Comparison of ENCODE assay signal across 14 mouse cellular contexts in genomic region chr2:30920216-30920615, GRCm38 (mm10). TPM values are rescaled to one million over a fixed set of nuclear protein-coding genes. Genes with fewer than 3 reads are reported as not detected.
A peak's percentile ranks its signal among the peaks of the same experiment; 100 is the strongest.
DNase-seq lines count a peak whose midpoint lies in the region; ATAC-seq lines count a peak whose summit lies in the region.
"Had no signal": no experiment of that assay in that cellular context is flagged by ENCODE, and none has a peak within 500 bp of the region (broad histone marks: within the 10 kb centered on the region; RNA-seq: fewer than 3 reads in every experiment).

No protein-coding gene starts in this region.

- no peak overlapping the region for H3K4me2 ChIP-seq in heart, embryonic 11.5 days
- H3K4me2 ChIP-seq in intestine, embryonic 15.5 days (replicated peaks) = no peak overlapping the region
- H3K4me2 ChIP-seq in kidney, embryonic 14.5 days (replicated peaks; ENCODE audit: low read depth, low read length) = no peak overlapping the region
- H3K4me2 ChIP-seq: forebrain, embryonic 15.5 days; liver, embryonic 12.5 days had no signal

- no peak for ATAC-seq in heart, embryonic 11.5 days (replicated peaks; ENCODE audit: insufficient number of reproducible peaks, low FRiP score, low TSS enrichment)
- ATAC-seq in intestine, embryonic 15.5 days = peak; percentile 86
- no peak for ATAC-seq in kidney, embryonic 14.5 days (ENCODE audit: low FRiP score, low TSS enrichment)
- ATAC-seq: activated CD4-positive, CD25-positive, alpha-beta regulatory T cell, adult 4 months; forebrain, embryonic 15.5 days; liver, embryonic 12.5 days had no signal

- no peaks in the 10 kb centered on the region for H3K27me3 ChIP-seq in heart, embryonic 10.5 days (ENCODE audit: insufficient read depth, poor library complexity, severe bottlenecking)
- no peaks in the 10 kb centered on the region for H3K27me3 ChIP-seq in heart, embryonic 11.5 days (ENCODE audit: control insufficient read depth, insufficient read depth, low read length)
- no peaks in the 10 kb centered on the region for H3K27me3 ChIP-seq in intestine, embryonic 15.5 days (replicated peaks)
- H3K27me3 ChIP-seq in kidney, embryonic 14.5 days (ENCODE audit: control insufficient read depth, insufficient read depth, low read length) = no peaks in the 10 kb centered on the region
- H3K27me3 ChIP-seq: forebrain, embryonic 15.5 days had no signal

- WGBS in heart, embryonic 10.5 days = 46% methylated on average over 7 of the region's 7 CpGs
- 41% methylated on average over 7 of the region's 7 CpGs for WGBS in heart, embryonic 11.5 days (ENCODE audit: insufficient replicate concordance)
- 34% methylated on average over 7 of the region's 7 CpGs for WGBS in intestine, embryonic 15.5 days
- 75% methylated on average over 7 of the region's 7 CpGs for WGBS in kidney, embryonic 14.5 days

- DNase-seq in heart, embryonic 10.5 days (ENCODE audit: low spot score) = no peak
- peak; percentile 75 for DNase-seq in urinary bladder, postnatal 14 days (ENCODE audit: low spot score)
- DNase-seq in urinary bladder, adult 2 months (ENCODE audit: low spot score) = no peak
- DNase-seq in cerebellum, adult 9-11 months = no peak
- DNase-seq in ovary, postnatal 36 days (ENCODE audit: low spot score) = no peak
- DNase-seq: cerebellum, adult 11 months; heart, postnatal 14 days; kidney, adult 18-20 months had no signal

- H3K4me3 ChIP-seq in heart, embryonic 10.5 days = no peak overlapping the region
- H3K4me3 ChIP-seq in heart, embryonic 11.5 days (ENCODE audit: low read depth, low read length) = no peak overlapping the region
- no peak overlapping the region for H3K4me3 ChIP-seq in intestine, embryonic 15.5 days (replicated peaks)
- H3K4me3 ChIP-seq in kidney, embryonic 14.5 days (ENCODE audit: low read length) = no peak overlapping the region
- H3K4me3 ChIP-seq: forebrain, embryonic 15.5 days; liver, embryonic 12.5 days had no signal

- H3K4me1 ChIP-seq in heart, embryonic 10.5 days = peaks cover 28% of the 10 kb centered on the region
- peaks cover 24% of the 10 kb centered on the region for H3K4me1 ChIP-seq in heart, embryonic 11.5 days (ENCODE audit: control insufficient read depth, insufficient read depth, low read length)
- peaks cover 13% of the 10 kb centered on the region; the same call in 1 of the 2 replicates for H3K4me1 ChIP-seq in intestine, embryonic 15.5 days (replicated peaks)
- H3K4me1 ChIP-seq in kidney, embryonic 14.5 days (ENCODE audit: control insufficient read depth, insufficient read depth, low read length) = no peaks in the 10 kb centered on the region
- H3K4me1 ChIP-seq: forebrain, embryonic 15.5 days had no signal

- H3K27ac ChIP-seq in heart, embryonic 10.5 days = 0 out of 2 replicates have a peak overlapping the region, but pooled peaks have one; percentile 29
- H3K27ac ChIP-seq in heart, embryonic 11.5 days (ENCODE audit: low read depth, low read length) = no peak overlapping the region
- no peak overlapping the region for H3K27ac ChIP-seq in intestine, embryonic 15.5 days
- no peak overlapping the region for H3K27ac ChIP-seq in kidney, embryonic 14.5 days (ENCODE audit: low read depth, low read length)
- H3K27ac ChIP-seq: forebrain, embryonic 15.5 days; liver, embryonic 12.5 days had no signal

- H3K9ac ChIP-seq in heart, embryonic 11.5 days (ENCODE audit: low read depth, low read length) = no peak overlapping the region
- no peak overlapping the region for H3K9ac ChIP-seq in intestine, embryonic 15.5 days
- H3K9ac ChIP-seq in kidney, embryonic 14.5 days (ENCODE audit: low read depth, low read length) = no peak overlapping the region
- H3K9ac ChIP-seq: forebrain, embryonic 15.5 days; liver, embryonic 12.5 days had no signal

- no peaks in the 10 kb centered on the region for H3K9me3 ChIP-seq in heart, embryonic 10.5 days
- no peaks in the 10 kb centered on the region for H3K9me3 ChIP-seq in heart, embryonic 11.5 days (replicated peaks; ENCODE audit: control insufficient read depth, low read length)
- no peaks in the 10 kb centered on the region for H3K9me3 ChIP-seq in intestine, embryonic 15.5 days
- no peaks in the 10 kb centered on the region for H3K9me3 ChIP-seq in kidney, embryonic 14.5 days (ENCODE audit: control insufficient read depth, low read length)
- H3K9me3 ChIP-seq: forebrain, embryonic 15.5 days; liver, embryonic 12.5 days had no signal

- no peaks in the 10 kb centered on the region for H3K36me3 ChIP-seq in heart, embryonic 10.5 days
- no peaks in the 10 kb centered on the region for H3K36me3 ChIP-seq in heart, embryonic 11.5 days (ENCODE audit: control insufficient read depth, insufficient read depth, low read length)
- no peaks in the 10 kb centered on the region for H3K36me3 ChIP-seq in intestine, embryonic 15.5 days
- no peaks in the 10 kb centered on the region for H3K36me3 ChIP-seq in kidney, embryonic 14.5 days (ENCODE audit: control insufficient read depth, insufficient read depth, low read length)
- H3K36me3 ChIP-seq: forebrain, embryonic 15.5 days; liver, embryonic 12.5 days had no signal

RNA-seq across cellular contexts. Expression of gene Ptges, which starts 9.4 kb away (rescaled TPM):
- 4.2 and 6.1 TPM in 2 replicates for polyA plus RNA-seq in heart, embryonic 10.5 days (2016; fragmentation: Nextera tagmentation; extraction: Ambion mirVana)
- 3.1 and 3.6 TPM in 2 replicates for polyA plus RNA-seq in heart, embryonic 11.5 days (2014; fragmentation: Nextera tagmentation; extraction: Ambion mirVana)
- polyA plus RNA-seq in urinary bladder, adult 2 months (2012; rRNA removed) = 64.8 and 69.3 TPM in 2 replicates
- 2.8 and 4.3 TPM in 2 replicates for polyA plus RNA-seq in intestine, embryonic 15.5 days (2015; fragmentation: Nextera tagmentation; extraction: Ambion mirVana)
- polyA plus RNA-seq in kidney, embryonic 14.5 days (2014; fragmentation: Nextera tagmentation; extraction: Ambion mirVana) = 6.1 and 7.2 TPM in 2 replicates

RNA-seq across cellular contexts. Expression of gene Tor1b, which starts 32.5 kb away (rescaled TPM):
- 24.6 and 25.4 TPM in 2 replicates for polyA plus RNA-seq in heart, embryonic 10.5 days (2016; fragmentation: Nextera tagmentation; extraction: Ambion mirVana)
- 23.3 and 23.7 TPM in 2 replicates for polyA plus RNA-seq in heart, embryonic 11.5 days (2014; fragmentation: Nextera tagmentation; extraction: Ambion mirVana)
- polyA plus RNA-seq in urinary bladder, adult 2 months (2012; rRNA removed) = 45.0 and 47.1 TPM in 2 replicates
- 22.4 and 25.4 TPM in 2 replicates for polyA plus RNA-seq in intestine, embryonic 15.5 days (2015; fragmentation: Nextera tagmentation; extraction: Ambion mirVana)
- 31.0 and 39.3 TPM in 2 replicates for polyA plus RNA-seq in kidney, embryonic 14.5 days (2014; fragmentation: Nextera tagmentation; extraction: Ambion mirVana)

RNA-seq across cellular contexts. Expression of gene Tor1a, which starts 47.5 kb away (rescaled TPM):
- polyA plus RNA-seq in heart, embryonic 10.5 days (2016; fragmentation: Nextera tagmentation; extraction: Ambion mirVana) = 65.1 and 80.5 TPM in 2 replicates
- polyA plus RNA-seq in heart, embryonic 11.5 days (2014; fragmentation: Nextera tagmentation; extraction: Ambion mirVana) = 54.9 and 57.6 TPM in 2 replicates
- polyA plus RNA-seq in urinary bladder, adult 2 months (2012; rRNA removed) = 36.9 and 46.8 TPM in 2 replicates
- polyA plus RNA-seq in intestine, embryonic 15.5 days (2015; fragmentation: Nextera tagmentation; extraction: Ambion mirVana) = 78.8 and 90.9 TPM in 2 replicates
- polyA plus RNA-seq in kidney, embryonic 14.5 days (2014; fragmentation: Nextera tagmentation; extraction: Ambion mirVana) = 71.8 and 80.6 TPM in 2 replicates
